Mouse (Mus musculus) midbrain, postnatal 0 days (tissue): ENCODE data around the gene Mef2c. TPM values are rescaled to one million over a fixed set of nuclear protein-coding genes. Genes with fewer than 3 reads are reported as not detected.

Source experiments
- ATAC-seq: fragments of 200-750 bp; cut with Nextera tagmentation; 2 replicates; pipeline ENCODE4 v1.8.0; 2017; ENCODE audit warnings: moderate number of reproducible peaks, mild to moderate bottlenecking, moderate TSS enrichment, moderate library complexity; ENCODE audit not compliant: low FRiP score
- DNase-seq: peaks from one replicate; pipeline ENCODE4 v3.0.0-alpha.2; 2015; ENCODE audit warnings: low spot score
- H3K27ac ChIP-seq: fragments of 300-500 bp; sonication (generic); 2 replicates; pipeline ENCODE4 v1.5.1; 2014; ENCODE audit warnings: low read depth, mild to moderate bottlenecking, low read length, mixed read lengths
- H3K27me3 ChIP-seq: fragments of 300-500 bp; sonication (generic); 2 replicates; pipeline ENCODE4 v1.6.1; 2014; ENCODE audit warnings: low read length, control low read depth, mixed read lengths; ENCODE audit not compliant: insufficient read depth
- H3K36me3 ChIP-seq: fragments of 300-500 bp; sonication (generic); 2 replicates; pipeline ENCODE4 v1.6.1; 2014; ENCODE audit warnings: low read length, control low read depth, mixed read lengths; ENCODE audit not compliant: insufficient read depth
- H3K4me1 ChIP-seq: fragments of 300-500 bp; sonication (generic); 2 replicates; pipeline ENCODE4 v1.6.1; 2014; ENCODE audit warnings: mild to moderate bottlenecking, control low read depth, antibody characterized with exemption, low read length, mixed read lengths; ENCODE audit not compliant: insufficient read depth
- H3K4me2 ChIP-seq: fragments of 300-500 bp; sonication (generic); 2 replicates; pipeline ENCODE4 v1.6.1; 2014; ENCODE audit warnings: low read depth, mild to moderate bottlenecking, low read length, mixed read lengths; ENCODE audit not compliant: poor library complexity, severe bottlenecking
- H3K4me3 ChIP-seq: fragments of 300-500 bp; sonication (generic); 2 replicates; pipeline ENCODE4 v1.5.1; 2014; ENCODE audit warnings: low read depth, mild to moderate bottlenecking, low read length, moderate library complexity
- H3K9ac ChIP-seq: fragments of 300-500 bp; sonication (generic); replicated peaks from 2 replicates; pipeline ENCODE4 v1.6.1; 2014; ENCODE audit warnings: mild to moderate bottlenecking, low read length, moderate library complexity, mixed read lengths; ENCODE audit not compliant: poor library complexity, severe bottlenecking
- H3K9me3 ChIP-seq: fragments of 300-500 bp; sonication (generic); 2 replicates; pipeline ENCODE4 v1.6.1; 2016; ENCODE audit warnings: low read length, control low read depth
- CTCF ChIP-seq: IDR thresholded peaks from 2 replicates; pipeline ENCODE4 v1.5.1; 2016; ENCODE audit warnings: antibody characterized with exemption, mild to moderate bottlenecking
- WGBS: fragments of 180-500 bp; shearing (Covaris S2); extraction: QIAGEN DNeasy Blood & Tissue Kit; methylation state at CpG from one replicate; pipeline ENCODE4 v1.1.7; 2014; 5-methylcytosine and 5-hydroxymethylcytosine counted together
- polyA plus RNA-seq: library from polyadenylated mRNA; unstranded; fragments of >200 nt; fragmentation: Nextera tagmentation; extraction: Ambion mirVana; gene quantifications from 2 replicates; pipeline ENCODE4 v1.2.1, GENCODE M21; 2015
- total RNA-seq: library from RNA; depleted of rRNA; stranded (reverse); fragments of >200 nt; gene quantifications from 2 replicates; pipeline ENCODE4 v1.2.3, GENCODE M21; 2014; rRNA removed

Mef2c gene
- total RNA-seq, result 32.9 and 35.1 TPM in 2 replicates
- polyA plus RNA-seq, result 44.6 and 50.7 TPM in 2 replicates

- no peaks in the 10 kb centered on the region for H3K36me3 ChIP-seq
- ATAC-seq (no peak), DNase-seq (no peak)
- H3K9ac ChIP-seq, result no peak within 1 kb of the TSS
- no peak within 1 kb of the TSS for H3K4me3 ChIP-seq
- no peaks in the 10 kb centered on the region for H3K4me1 ChIP-seq
- H3K27ac ChIP-seq, result no peak within 1 kb of the TSS
- WGBS, result 85% methylated on average over 7 of the region's 7 CpGs
- H3K4me2 ChIP-seq, result no peak within 1 kb of the TSS
- H3K27me3 ChIP-seq, result no peaks in the 10 kb centered on the region
- H3K9me3 ChIP-seq, result no peaks in the 10 kb centered on the region
- no peak for TF ChIP-seq CTCF
Measured at GRCm38 (mm10) chr13:83503919-83504318, at the start of gene Mef2c. Gene Mef2c (plus strand): TSS chr13:83504034.

GRCm38 (mm10) chr13:83458729-83459128, 45.1 kb upstream of the Mef2c start:
- no peak for ATAC-seq
- no peaks in the 10 kb centered on the region for H3K4me1 ChIP-seq
- no peaks in the 10 kb centered on the region for H3K36me3 ChIP-seq
- no peaks in the 10 kb centered on the region for H3K27me3 ChIP-seq
- TF ChIP-seq CTCF, result no peak
- no peak overlapping the region for H3K27ac ChIP-seq
- no peak overlapping the region for H3K9ac ChIP-seq
- H3K4me2 ChIP-seq, result no peak overlapping the region
- peak; percentile 22 for DNase-seq
- no peak overlapping the region for H3K4me3 ChIP-seq
- no peaks in the 10 kb centered on the region for H3K9me3 ChIP-seq

GRCm38 (mm10) chr13:83459600-83459999, 44.2 kb upstream of the Mef2c start:
- H3K27me3 ChIP-seq, result no peaks in the 10 kb centered on the region
- no peak for TF ChIP-seq CTCF
- no peak overlapping the region for H3K4me3 ChIP-seq
- H3K4me1 ChIP-seq, result no peaks in the 10 kb centered on the region
- H3K27ac ChIP-seq, result no peak overlapping the region
- H3K36me3 ChIP-seq, result no peaks in the 10 kb centered on the region
- no peak overlapping the region for H3K4me2 ChIP-seq
- H3K9ac ChIP-seq, result no peak overlapping the region
- DNase-seq (no peak), ATAC-seq (no peak)
- no peaks in the 10 kb centered on the region for H3K9me3 ChIP-seq
- WGBS, result 96% methylated on average over 3 of the region's 3 CpGs

GRCm38 (mm10) chr13:83460620-83461019, 43.2 kb upstream of the Mef2c start:
- Histone ChIP-seq H3K4me1 (no peaks in the 10 kb centered on the region), H3K27me3 (no peaks in the 10 kb centered on the region), H3K4me2 (no peak overlapping the region), H3K4me3 (no peak overlapping the region), H3K36me3 (no peaks in the 10 kb centered on the region), H3K9ac (no peak overlapping the region), H3K27ac (no peak overlapping the region), H3K9me3 (no peaks in the 10 kb centered on the region)
- WGBS, result 86% methylated on average over 1 of the region's 1 CpGs
- ATAC-seq (no peak), DNase-seq (no peak)
- no peak for TF ChIP-seq CTCF

GRCm38 (mm10) chr13:83461556-83461955, 42.3 kb upstream of the Mef2c start:
- 97% methylated on average over 2 of the region's 2 CpGs for WGBS
- no peak for DNase-seq
- H3K36me3 ChIP-seq, result no peaks in the 10 kb centered on the region
- no peaks in the 10 kb centered on the region for H3K9me3 ChIP-seq
- no peak overlapping the region for H3K9ac ChIP-seq
- H3K4me1 ChIP-seq, result no peaks in the 10 kb centered on the region
- H3K4me3 ChIP-seq, result no peak overlapping the region
- no peak overlapping the region for H3K27ac ChIP-seq
- no peaks in the 10 kb centered on the region for H3K27me3 ChIP-seq
- TF ChIP-seq CTCF, result no peak
- no peak overlapping the region for H3K4me2 ChIP-seq
- no peak for ATAC-seq

GRCm38 (mm10) chr13:83466756-83467155, 37.1 kb upstream of the Mef2c start:
- 95% methylated on average over 5 of the region's 5 CpGs for WGBS
- H3K27me3 ChIP-seq, result no peaks in the 10 kb centered on the region
- no peaks in the 10 kb centered on the region for H3K36me3 ChIP-seq
- H3K9me3 ChIP-seq, result no peaks in the 10 kb centered on the region
- H3K4me3 ChIP-seq, result no peak overlapping the region
- peak; percentile 5 for DNase-seq
- H3K27ac ChIP-seq, result no peak overlapping the region
- no peak for TF ChIP-seq CTCF
- no peak overlapping the region for H3K9ac ChIP-seq
- no peaks in the 10 kb centered on the region for H3K4me1 ChIP-seq
- H3K4me2 ChIP-seq, result no peak overlapping the region
- no peak for ATAC-seq
